Mouse (Mus musculus): ENCODE results near the gene Heatr6. TPM values are rescaled to one million over a fixed set of nuclear protein-coding genes. Genes with fewer than 3 reads are reported as not detected.

Heatr6 gene
- total RNA-seq, 2 experiments from 2014 or later: 5.3 to 5.9 TPM

- intact Hi-C loops (cut with DNase I): no loop called here
- no peak for DNase-seq (ENCODE audit: low spot score)
Observed at GRCm38 (mm10) chr11:83746681-83747080, 6.8 kb upstream of the Heatr6 start, which contains the start of gene Wfdc21. Gene Wfdc21 (plus strand): TSS chr11:83746940.

- no peak for DNase-seq (ENCODE audit: low spot score)
Observed at GRCm38 (mm10) chr11:83747376-83748265, 5.9 kb upstream of the Heatr6 start.

GRCm38 (mm10) chr11:83754227-83754626 is 731 bp downstream of the Heatr6 start:
- intact Hi-C loops (cut with DNase I): no loop called here
- no peak for DNase-seq (ENCODE audit: low spot score)

More at GRCm38 (mm10) chr11:83747376-83748265, 5.9 kb upstream of the Heatr6 start:
- intact Hi-C loops (cut with DNase I): no loop called here

GRCm38 (mm10) chr11:83767306-83767705 is 13.8 kb downstream of the Heatr6 start:
- no peak for DNase-seq (ENCODE audit: low spot score)
- intact Hi-C loops (cut with DNase I): no loop called here

- intact Hi-C loops (cut with DNase I): no loop called here
- DNase-seq (ENCODE audit: low spot score): no peak
Observed at GRCm38 (mm10) chr11:83768976-83769375, 15.5 kb downstream of the Heatr6 start.

GRCm38 (mm10) chr11:83771014-83771413 is 17.5 kb downstream of the Heatr6 start:
- no peak for DNase-seq (ENCODE audit: low spot score)
- intact Hi-C loops (cut with DNase I): no loop called here

- intact Hi-C loops (cut with DNase I): no loop called here
- DNase-seq (ENCODE audit: low spot score): no peak
Observed at GRCm38 (mm10) chr11:83772341-83772740, 18.8 kb downstream of the Heatr6 start.

GRCm38 (mm10) chr11:83773691-83774090 is 20.2 kb downstream of the Heatr6 start:
- DNase-seq (ENCODE audit: low spot score): no peak
- intact Hi-C loops (cut with DNase I): no loop called here

- intact Hi-C loops (cut with DNase I): no loop called here
- no peak for DNase-seq (ENCODE audit: low spot score)
Observed at GRCm38 (mm10) chr11:83774324-83774723, 20.8 kb downstream of the Heatr6 start.

- DNase-seq (ENCODE audit: low spot score): no peak
- intact Hi-C loops (cut with DNase I): no loop called here
Observed at GRCm38 (mm10) chr11:83776798-83777197, 23.3 kb downstream of the Heatr6 start.

GRCm38 (mm10) chr11:83783931-83784600 is 30.6 kb downstream of the Heatr6 start:
- intact Hi-C loops (cut with DNase I): loop anchor here (2.0 to 10.0 kb wide), 2 partner anchors 249 to 391 kb away; no protein-coding TSS in a partner anchor
- DNase-seq (ENCODE audit: low spot score): no peak

- no peak for DNase-seq (ENCODE audit: low spot score)
- intact Hi-C loops (cut with DNase I): loop anchor here (1.0 to 10.0 kb wide), 3 partner anchors 152 to 390 kb away; no protein-coding TSS in a partner anchor
Observed at GRCm38 (mm10) chr11:83784661-83785060, 31.2 kb downstream of the Heatr6 start.

GRCm38 (mm10) chr11:83785366-83785765 is 31.9 kb downstream of the Heatr6 start:
- intact Hi-C loops (cut with DNase I): loop anchor here (1.0 to 10.0 kb wide), 3 partner anchors 151 to 389 kb away; no protein-coding TSS in a partner anchor
- DNase-seq (ENCODE audit: low spot score): no peak

GRCm38 (mm10) chr11:83786835-83787234 is 33.3 kb downstream of the Heatr6 start:
- peak; percentile 33 for DNase-seq (ENCODE audit: low spot score)
- intact Hi-C loops (cut with DNase I): loop anchor here (10.0 kb wide), 1 partner anchor 388 kb away; no protein-coding TSS in a partner anchor

GRCm38 (mm10) chr11:83787401-83788021 is 34.0 kb downstream of the Heatr6 start:
- intact Hi-C loops (cut with DNase I): loop anchor here (10.0 kb wide), 1 partner anchor 387 kb away; no protein-coding TSS in a partner anchor
- no peak for DNase-seq (ENCODE audit: low spot score)

- DNase-seq (ENCODE audit: low spot score): no peak
- intact Hi-C loops (cut with DNase I): loop anchor here (10.0 kb wide), 1 partner anchor 386 kb away; no protein-coding TSS in a partner anchor
Observed at GRCm38 (mm10) chr11:83788331-83788730, 34.8 kb downstream of the Heatr6 start.

GRCm38 (mm10) chr11:83789259-83789658 is 35.8 kb downstream of the Heatr6 start:
- DNase-seq (ENCODE audit: low spot score): peak; percentile 26
- intact Hi-C loops (cut with DNase I): loop anchor here (10.0 kb wide), 1 partner anchor 386 kb away; no protein-coding TSS in a partner anchor

GRCm38 (mm10) chr11:83791133-83791532 is 37.6 kb downstream of the Heatr6 start:
- no peak for DNase-seq (ENCODE audit: low spot score)
- intact Hi-C loops (cut with DNase I): no loop called here

GRCm38 (mm10) chr11:83792316-83792914 is 38.9 kb downstream of the Heatr6 start:
- intact Hi-C loops (cut with DNase I): no loop called here

GRCm38 (mm10) chr11:83793264-83793663 is 39.8 kb downstream of the Heatr6 start:
- DNase-seq (ENCODE audit: low spot score): no peak
- intact Hi-C loops (cut with DNase I): no loop called here

More at GRCm38 (mm10) chr11:83792316-83792914, 38.9 kb downstream of the Heatr6 start:
- no peak for DNase-seq (ENCODE audit: low spot score)

Measured in heart, postnatal 25 days (tissue).